Mouse (Mus musculus) liver, postnatal 0 days (tissue): Measurements from ENCODE around the gene Stil. TPM values are rescaled to one million over a fixed set of nuclear protein-coding genes. Genes with fewer than 3 reads are reported as not detected.

ENCODE experiments used
- ATAC-seq: fragments of 200-750 bp; cut with Nextera tagmentation; 2 replicates; pipeline ENCODE4 v1.8.0; 2017; ENCODE audit warnings: mild to moderate bottlenecking, moderate library complexity
- DNase-seq: peaks from one replicate; pipeline ENCODE4 v3.0.0-alpha.2; 2016
- H3K27ac ChIP-seq: fragments of 300-500 bp; sonication (generic); 2 replicates; pipeline ENCODE4 v1.5.1; 2014; ENCODE audit warnings: antibody characterized with exemption, moderate library complexity, mild to moderate bottlenecking, low read depth
- H3K27me3 ChIP-seq: fragments of 300-500 bp; sonication (generic); 2 replicates; pipeline ENCODE4 v1.6.1; 2014; ENCODE audit warnings: low read length, control low read depth, mixed read lengths; ENCODE audit not compliant: insufficient read depth
- H3K36me3 ChIP-seq: fragments of 300-500 bp; sonication (generic); replicated peaks from 2 replicates; pipeline ENCODE4 v1.6.1; 2014; ENCODE audit warnings: mild to moderate bottlenecking, control low read depth, low read length, moderate library complexity, mixed read lengths; ENCODE audit not compliant: insufficient read depth
- H3K4me1 ChIP-seq: fragments of 300-500 bp; sonication (generic); 2 replicates; pipeline ENCODE4 v1.6.1; 2014; ENCODE audit warnings: antibody characterized with exemption, mild to moderate bottlenecking, control low read depth; ENCODE audit not compliant: insufficient read depth
- H3K4me2 ChIP-seq: fragments of 300-500 bp; sonication (generic); 2 replicates; pipeline ENCODE4 v1.6.1; 2014; ENCODE audit warnings: low read depth, mild to moderate bottlenecking, low read length, moderate library complexity, mixed read lengths
- H3K4me3 ChIP-seq: fragments of 300-500 bp; sonication (generic); 2 replicates; pipeline ENCODE4 v1.5.1; 2014; ENCODE audit warnings: low read depth, low read length
- H3K9ac ChIP-seq: fragments of 300-500 bp; sonication (generic); replicated peaks from 2 replicates; pipeline ENCODE4 v1.6.1; 2014; ENCODE audit warnings: mild to moderate bottlenecking, moderate library complexity
- H3K9me3 ChIP-seq: fragments of 300-500 bp; sonication (generic); 2 replicates; pipeline ENCODE4 v1.6.1; 2016; ENCODE audit warnings: mild to moderate bottlenecking, control low read depth, low read length, mixed read lengths
- CTCF ChIP-seq: sonication (generic); IDR thresholded peaks from 2 replicates; pipeline ENCODE4 v1.5.1; 2016; ENCODE audit warnings: antibody characterized with exemption, low read depth
- EP300 ChIP-seq: IDR thresholded peaks from 2 replicates; pipeline ENCODE4 v1.6.1; 2016; ENCODE audit warnings: antibody characterized with exemption, low read depth, mild to moderate bottlenecking
- WGBS: fragments of 180-500 bp; shearing (Covaris S2); extraction: QIAGEN DNeasy Blood & Tissue Kit; methylation state at CpG from one replicate; pipeline ENCODE4 v1.1.7; 2014; ENCODE audit not compliant: insufficient replicate concordance; 5-methylcytosine and 5-hydroxymethylcytosine counted together
- polyA plus RNA-seq: library from polyadenylated mRNA; unstranded; fragments of >200 nt; fragmentation: Nextera tagmentation; extraction: Ambion mirVana; gene quantifications from 2 replicates; pipeline ENCODE4 v1.2.1, GENCODE M21; 2015

The Stil gene
- polyA plus RNA-seq, 1 experiment from 2014 or later, result 3.4 TPM

GRCm38 (mm10) chr4:115038242-115038641, 38.3 kb downstream of the Stil start:
- no peaks in the 10 kb centered on the region for H3K27me3 ChIP-seq
- no peak for ATAC-seq
- H3K36me3 ChIP-seq, result peaks cover 58% of the 10 kb centered on the region
- no peak overlapping the region for H3K4me3 ChIP-seq
- H3K27ac ChIP-seq, result no peak overlapping the region
- no peak overlapping the region for H3K4me2 ChIP-seq
- H3K9me3 ChIP-seq, result no peaks in the 10 kb centered on the region
- DNase-seq, result peak; percentile 64
- TF ChIP-seq EP300, result no peak
- peak; percentile 85 for TF ChIP-seq CTCF
- no peak overlapping the region for H3K9ac ChIP-seq
- WGBS, result 36% methylated on average over 4 of the region's 4 CpGs
- no peaks in the 10 kb centered on the region for H3K4me1 ChIP-seq

- DNase-seq (no peak), ATAC-seq (no peak)
- no peak overlapping the region for H3K4me3 ChIP-seq
- H3K4me1 ChIP-seq, result peaks cover 24% of the 10 kb centered on the region
- no peak overlapping the region for H3K27ac ChIP-seq
- TF ChIP-seq CTCF, result no peak
- TF ChIP-seq EP300, result no peak
- no peak overlapping the region for H3K4me2 ChIP-seq
- no peaks in the 10 kb centered on the region for H3K9me3 ChIP-seq
- no peaks in the 10 kb centered on the region for H3K27me3 ChIP-seq
- H3K9ac ChIP-seq, result no peak overlapping the region
- 68% methylated on average over 3 of the region's 3 CpGs for WGBS
- H3K36me3 ChIP-seq, result peaks cover 18% of the 10 kb centered on the region
Measured at GRCm38 (mm10) chr4:115045621-115046020, 45.7 kb downstream of the Stil start.

GRCm38 (mm10) chr4:115047750-115048149, 47.8 kb downstream of the Stil start:
- peaks cover 15% of the 10 kb centered on the region; the same call in 1 of the 2 replicates for H3K27me3 ChIP-seq
- H3K9me3 ChIP-seq, result no peaks in the 10 kb centered on the region
- TF ChIP-seq EP300 (no peak), CTCF (peak; percentile 89)
- no peaks in the 10 kb centered on the region; the same call in 1 of the 2 replicates for H3K36me3 ChIP-seq
- WGBS, result 9% methylated on average over 5 of the region's 5 CpGs
- peak overlapping the region; percentile 69 for H3K4me2 ChIP-seq
- peak overlapping the region; percentile 69; the same call in 1 of the 2 replicates for H3K27ac ChIP-seq
- peaks cover 37% of the 10 kb centered on the region for H3K4me1 ChIP-seq
- peak; percentile 73 for ATAC-seq
- H3K9ac ChIP-seq, result peak overlapping the region; percentile 58; the same call in 1 of the 2 replicates
- H3K4me3 ChIP-seq, result peak overlapping the region; percentile 30
- peak; percentile 89 for DNase-seq

- Histone ChIP-seq H3K9ac (peak overlapping the region; percentile 58; the same call in 1 of the 2 replicates), H3K27me3 (peaks cover 19% of the 10 kb centered on the region; the same call in 1 of the 2 replicates), H3K4me2 (peak overlapping the region; percentile 69), H3K4me1 (peaks cover 40% of the 10 kb centered on the region), H3K36me3 (no peaks in the 10 kb centered on the region; the same call in 1 of the 2 replicates), H3K27ac (peak overlapping the region; percentile 69; the same call in 1 of the 2 replicates), H3K9me3 (no peaks in the 10 kb centered on the region), H3K4me3 (peak overlapping the region; percentile 30)
- WGBS, result 29% methylated on average over 8 of the region's 8 CpGs
- ATAC-seq (peak; percentile 84), DNase-seq (peak; percentile 36)
- TF ChIP-seq CTCF (no peak), EP300 (peak; percentile 88)
Measured at GRCm38 (mm10) chr4:115048190-115048589, 48.2 kb downstream of the Stil start.

GRCm38 (mm10) chr4:115051245-115051644, 51.3 kb downstream of the Stil start:
- no peak overlapping the region for H3K9ac ChIP-seq
- H3K27me3 ChIP-seq, result peaks cover 25% of the 10 kb centered on the region
- ATAC-seq (no peak), DNase-seq (no peak)
- H3K9me3 ChIP-seq, result no peaks in the 10 kb centered on the region
- TF ChIP-seq CTCF (no peak), EP300 (no peak)
- H3K36me3 ChIP-seq, result no peaks in the 10 kb centered on the region
- 90% methylated on average over 5 of the region's 5 CpGs for WGBS
- no peak overlapping the region for H3K4me3 ChIP-seq
- H3K4me2 ChIP-seq, result no peak overlapping the region
- H3K4me1 ChIP-seq, result peaks cover 55% of the 10 kb centered on the region
- no peak overlapping the region for H3K27ac ChIP-seq

GRCm38 (mm10) chr4:115052343-115053005, 52.5 kb downstream of the Stil start:
- peak overlapping the region; percentile 61 for H3K9ac ChIP-seq
- TF ChIP-seq CTCF (no peak), EP300 (no peak)
- peak overlapping the region; percentile 80 for H3K4me2 ChIP-seq
- 4% methylated on average over 36 of the region's 36 CpGs for WGBS
- H3K4me3 ChIP-seq, result peak overlapping the region; percentile 37
- ATAC-seq (0 out of 2 replicates have a peak, but pooled peaks have one; percentile 6), DNase-seq (peak; percentile 73)
- peaks cover 27% of the 10 kb centered on the region for H3K27me3 ChIP-seq
- H3K9me3 ChIP-seq, result no peaks in the 10 kb centered on the region
- H3K27ac ChIP-seq, result peak overlapping the region; percentile 70
- H3K36me3 ChIP-seq, result no peaks in the 10 kb centered on the region
- peaks cover 56% of the 10 kb centered on the region for H3K4me1 ChIP-seq
